ENCODE assay signal across 9 mouse cellular contexts in the genomic region with DNA sequence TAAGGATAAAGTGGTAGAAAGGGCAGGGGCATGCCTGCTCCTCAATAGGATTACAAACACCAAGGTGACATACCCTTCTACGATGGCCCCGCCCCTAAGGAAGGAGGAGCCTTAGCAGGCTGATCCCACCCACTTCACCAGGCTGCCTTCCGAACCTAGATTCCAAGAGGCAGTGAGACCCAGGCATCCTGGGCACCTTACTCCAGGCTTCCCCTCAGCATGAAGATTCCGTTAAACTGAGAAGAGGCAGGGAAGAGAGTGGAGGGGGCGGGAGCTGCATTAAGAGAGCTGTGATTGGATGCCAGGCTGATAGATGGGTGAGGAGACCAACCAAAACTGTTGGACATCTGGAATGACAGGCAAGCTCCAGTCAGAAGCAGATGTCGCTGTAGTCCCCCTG.
A peak's percentile ranks its signal among the peaks of the same experiment; 100 is the strongest.
DNase-seq lines count a peak whose midpoint lies in the region; ATAC-seq and TF ChIP-seq lines count a peak whose summit lies in the region.
"Had no signal": no experiment of that assay in that cellular context is flagged by ENCODE, and none has a peak within 500 bp of the region (broad histone marks: within the 10 kb centered on the region; RNA-seq: fewer than 3 reads in every experiment).

No protein-coding gene starts in this region.

- H3K27me3 ChIP-seq in embryonic facial prominence, embryonic 12.5 days = 0 out of 2 replicates have a peak, but pooled peaks cover 2% of the 10 kb centered on the region
- H3K27me3 ChIP-seq in heart, embryonic 11.5 days (ENCODE audit: control insufficient read depth, insufficient read depth, low read length) = no peaks in the 10 kb centered on the region
- no peaks in the 10 kb centered on the region for H3K27me3 ChIP-seq in midbrain, postnatal 0 days (ENCODE audit: insufficient read depth, low read length)

- intact Hi-C loops in left cerebral cortex, postnatal 4 days (cut with DNase I) = no loop called here

- no peaks in the 10 kb centered on the region for H3K36me3 ChIP-seq in embryonic facial prominence, embryonic 12.5 days
- no peaks in the 10 kb centered on the region for H3K36me3 ChIP-seq in heart, embryonic 11.5 days (ENCODE audit: control insufficient read depth, insufficient read depth, low read length)
- H3K36me3 ChIP-seq in midbrain, postnatal 0 days (ENCODE audit: insufficient read depth, low read length) = no peaks in the 10 kb centered on the region
- H3K36me3 ChIP-seq: liver, embryonic 13.5 days had no signal

- peak; percentile 97 for DNase-seq in heart, adult 11 months
- no peak for DNase-seq in heart, adult 8-10 months (ENCODE audit: low spot score)
- peak; percentile 12 to 27 for DNase-seq in kidney, adult 8-10 months
- peak; percentile 46 for DNase-seq in left cerebral cortex, postnatal 4 days
- DNase-seq in midbrain, postnatal 0 days (ENCODE audit: low spot score) = peak; percentile 87
- DNase-seq in testis, postnatal 10 days (ENCODE audit: low spot score) = peak; percentile 64
- DNase-seq: liver, embryonic 13.5 days had no signal

- no peak overlapping the region for H3K27ac ChIP-seq in embryonic facial prominence, embryonic 12.5 days
- H3K27ac ChIP-seq in heart, embryonic 11.5 days (ENCODE audit: low read depth, low read length) = no peak overlapping the region
- H3K27ac ChIP-seq in midbrain, postnatal 0 days (ENCODE audit: low read depth, low read length) = peak overlapping the region; percentile 75
- H3K27ac ChIP-seq: liver, embryonic 13.5 days had no signal

- no peak for TF ChIP-seq CTCF in midbrain, postnatal 0 days (IDR thresholded peaks at IDR 0.05)

- H3K9ac ChIP-seq in embryonic facial prominence, embryonic 12.5 days = no peak overlapping the region
- peak overlapping the region; percentile 24; the same call in 1 of the 2 replicates for H3K9ac ChIP-seq in heart, embryonic 11.5 days (ENCODE audit: low read depth, low read length)
- H3K9ac ChIP-seq in midbrain, postnatal 0 days (replicated peaks; ENCODE audit: low read length, poor library complexity, severe bottlenecking) = peak overlapping the region; percentile 37
- H3K9ac ChIP-seq: liver, embryonic 13.5 days had no signal

- peak overlapping the region; percentile 39 for H3K4me2 ChIP-seq in embryonic facial prominence, embryonic 12.5 days (replicated peaks)
- peak overlapping the region; percentile 49 for H3K4me2 ChIP-seq in heart, embryonic 11.5 days
- H3K4me2 ChIP-seq in midbrain, postnatal 0 days (ENCODE audit: low read depth, low read length, poor library complexity, severe bottlenecking) = peak overlapping the region; percentile 36
- H3K4me2 ChIP-seq: liver, embryonic 13.5 days had no signal

- WGBS in embryonic facial prominence, embryonic 12.5 days = 2% methylated on average over 6 of the region's 6 CpGs
- WGBS in heart, embryonic 11.5 days (ENCODE audit: insufficient replicate concordance) = 0% methylated on average over 6 of the region's 6 CpGs
- 1% methylated on average over 6 of the region's 6 CpGs for WGBS in midbrain, postnatal 0 days

- peak overlapping the region; percentile 22 for H3K4me3 ChIP-seq in embryonic facial prominence, embryonic 12.5 days
- peak overlapping the region; percentile 32 for H3K4me3 ChIP-seq in heart, embryonic 11.5 days (ENCODE audit: low read depth, low read length)
- peak overlapping the region; percentile 17; the same call in 1 of the 2 replicates for H3K4me3 ChIP-seq in midbrain, postnatal 0 days (ENCODE audit: low read depth, low read length)
- H3K4me3 ChIP-seq: liver, embryonic 13.5 days had no signal

- peak; percentile 44 for ATAC-seq in embryonic facial prominence, embryonic 12.5 days (ENCODE audit: insufficient number of reproducible peaks, insufficient read depth, low FRiP score, low TSS enrichment)
- ATAC-seq in heart, embryonic 11.5 days (replicated peaks; ENCODE audit: insufficient number of reproducible peaks, low FRiP score, low TSS enrichment) = peak; percentile 60
- ATAC-seq in midbrain, postnatal 0 days (ENCODE audit: low FRiP score) = peak; percentile 91

- no peaks in the 10 kb centered on the region for H3K9me3 ChIP-seq in embryonic facial prominence, embryonic 12.5 days
- H3K9me3 ChIP-seq in heart, embryonic 11.5 days (replicated peaks; ENCODE audit: control insufficient read depth, low read length) = no peaks in the 10 kb centered on the region
- H3K9me3 ChIP-seq in midbrain, postnatal 0 days (ENCODE audit: low read length) = no peaks in the 10 kb centered on the region
- H3K9me3 ChIP-seq: liver, embryonic 13.5 days had no signal

- peaks cover 20% of the 10 kb centered on the region for H3K4me1 ChIP-seq in embryonic facial prominence, embryonic 12.5 days
- peaks cover 24% of the 10 kb centered on the region for H3K4me1 ChIP-seq in heart, embryonic 11.5 days (ENCODE audit: control insufficient read depth, insufficient read depth, low read length)
- H3K4me1 ChIP-seq in midbrain, postnatal 0 days (ENCODE audit: insufficient read depth, low read length) = peaks cover 16% of the 10 kb centered on the region
- H3K4me1 ChIP-seq: liver, embryonic 13.5 days had no signal
